Mouse (Mus musculus) kidney, adult 9 months (tissue): ENCODE data around the gene Snx9.

Experiments
- DNase-seq: peaks from one replicate; pipeline ENCODE4 v3.0.0; 2022

Gene Snx9

GRCm38 (mm10) chr17:5886181-5886810, 45.2 kb downstream of the Snx9 start:
- DNase-seq, result no peak

- no peak for DNase-seq
These were observed 46.0 kb downstream of the Snx9 start for GRCm38 (mm10) chr17:5886943-5887800.

- peak; percentile 89 for DNase-seq
These were observed 49.3 kb downstream of the Snx9 start for GRCm38 (mm10) chr17:5890429-5890828.

- DNase-seq, result no peak
These were observed 51.0 kb downstream of the Snx9 start for GRCm38 (mm10) chr17:5891933-5892683.

GRCm38 (mm10) chr17:5893092-5893491, 52.0 kb downstream of the Snx9 start:
- DNase-seq, result peak; percentile 87

- DNase-seq, result no peak
These were observed 52.5 kb downstream of the Snx9 start for GRCm38 (mm10) chr17:5893574-5894148.

- no peak for DNase-seq
These were observed 54.9 kb downstream of the Snx9 start for GRCm38 (mm10) chr17:5896066-5896465.

GRCm38 (mm10) chr17:5896607-5897006, 55.5 kb downstream of the Snx9 start:
- DNase-seq, result no peak

- DNase-seq, result no peak
These were observed 56.4 kb downstream of the Snx9 start for GRCm38 (mm10) chr17:5897326-5898200.

- DNase-seq, result no peak
These were observed 58.1 kb downstream of the Snx9 start for GRCm38 (mm10) chr17:5899251-5899650.

GRCm38 (mm10) chr17:5901381-5901780, 60.3 kb downstream of the Snx9 start:
- no peak for DNase-seq

- DNase-seq, result no peak
These were observed 62.6 kb downstream of the Snx9 start for GRCm38 (mm10) chr17:5903630-5904301.

GRCm38 (mm10) chr17:5909681-5910080, 68.6 kb downstream of the Snx9 start:
- DNase-seq, result no peak

- no peak for DNase-seq
These were observed 70.5 kb downstream of the Snx9 start for GRCm38 (mm10) chr17:5911591-5911990.

- no peak for DNase-seq
These were observed 71.7 kb downstream of the Snx9 start for GRCm38 (mm10) chr17:5912797-5913196.

GRCm38 (mm10) chr17:5914217-5914616, 73.1 kb downstream of the Snx9 start:
- no peak for DNase-seq

GRCm38 (mm10) chr17:5921954-5922353, 80.8 kb downstream of the Snx9 start:
- no peak for DNase-seq

- no peak for DNase-seq
These were observed 82.2 kb downstream of the Snx9 start for GRCm38 (mm10) chr17:5923281-5923680.

- no peak for DNase-seq
These were observed 83.1 kb downstream of the Snx9 start for GRCm38 (mm10) chr17:5924238-5924637.

- no peak for DNase-seq
These were observed 85.6 kb downstream of the Snx9 start for GRCm38 (mm10) chr17:5926710-5927109.

GRCm38 (mm10) chr17:5929031-5929430, 87.9 kb downstream of the Snx9 start:
- DNase-seq, result no peak

- no peak for DNase-seq
These were observed 91.0 kb downstream of the Snx9 start for GRCm38 (mm10) chr17:5932161-5932560.
